Mouse (Mus musculus) heart, embryonic 13.5 days (tissue): ENCODE data around the gene Vmn1r10. TPM values are rescaled to one million over a fixed set of nuclear protein-coding genes. Genes with fewer than 3 reads are reported as not detected.

ENCODE experiments used
- ATAC-seq: fragments of 200-750 bp; cut with Nextera tagmentation; 2 replicates; pipeline ENCODE4 v1.8.0; 2017; ENCODE audit warnings: moderate TSS enrichment; ENCODE audit not compliant: insufficient number of reproducible peaks, low FRiP score, low TSS enrichment; ENCODE audit errors: extremely low read depth
- H3K27ac ChIP-seq: fragments of 300-500 bp; sonication (generic); replicated peaks from 2 replicates; pipeline ENCODE4 v1.5.1; 2015; ENCODE audit warnings: moderate library complexity, mild to moderate bottlenecking, inconsistent platforms
- H3K27me3 ChIP-seq: fragments of 300-500 bp; sonication (generic); replicated peaks from 2 replicates; pipeline ENCODE4 v1.6.1; 2015; ENCODE audit warnings: mild to moderate bottlenecking, inconsistent platforms
- H3K36me3 ChIP-seq: fragments of 300-500 bp; sonication (generic); 2 replicates; pipeline ENCODE4 v1.6.1; 2015; ENCODE audit warnings: mild to moderate bottlenecking, inconsistent platforms
- H3K4me1 ChIP-seq: fragments of 300-500 bp; sonication (generic); 2 replicates; pipeline ENCODE4 v1.6.1; 2015; ENCODE audit warnings: inconsistent platforms
- H3K4me2 ChIP-seq: fragments of 300-500 bp; sonication (generic); 2 replicates; pipeline ENCODE4 v1.6.1; 2015; ENCODE audit warnings: inconsistent platforms, mild to moderate bottlenecking, moderate library complexity
- H3K4me3 ChIP-seq: fragments of 300-500 bp; sonication (generic); 2 replicates; pipeline ENCODE4 v1.5.1; 2015; ENCODE audit warnings: moderate library complexity, mild to moderate bottlenecking, inconsistent platforms
- H3K9ac ChIP-seq: fragments of 300-500 bp; sonication (generic); 2 replicates; pipeline ENCODE4 v1.6.1; 2015; ENCODE audit warnings: inconsistent platforms, mild to moderate bottlenecking, moderate library complexity
- H3K9me3 ChIP-seq: fragments of 300-500 bp; sonication (generic); 2 replicates; pipeline ENCODE4 v1.6.1; 2016; ENCODE audit warnings: inconsistent platforms
- WGBS: fragments of 180-500 bp; shearing (Covaris S2); methylation state at CpG from one replicate; pipeline ENCODE4 v1.1.7; 2015; ENCODE audit warnings: mixed read lengths; 5-methylcytosine and 5-hydroxymethylcytosine counted together
- polyA plus RNA-seq: library from polyadenylated mRNA; unstranded; fragments of >200 nt; fragmentation: Nextera tagmentation; extraction: Ambion mirVana; gene quantifications from 2 replicates; pipeline ENCODE4 v1.2.1, GENCODE M21; 2015

Vmn1r10 gene
- not detected in 2 replicates for polyA plus RNA-seq

- WGBS, result 67% methylated on average over 3 of the region's 3 CpGs
Measured at GRCm38 (mm10) chr6:57109154-57109553, at the start of gene Vmn1r10. Gene Vmn1r10, plus strand, starts transcription at chr6:57109454.

GRCm38 (mm10) chr6:57063730-57064129 is 45.5 kb upstream of the Vmn1r10 start:
- H3K9ac ChIP-seq, result no peak overlapping the region
- no peaks in the 10 kb centered on the region for H3K4me1 ChIP-seq
- H3K9me3 ChIP-seq, result no peaks in the 10 kb centered on the region
- no peaks in the 10 kb centered on the region for H3K36me3 ChIP-seq
- H3K4me2 ChIP-seq, result no peak overlapping the region
- H3K27me3 ChIP-seq, result no peaks in the 10 kb centered on the region
- no peak overlapping the region for H3K27ac ChIP-seq
- ATAC-seq, result no peak
- no peak overlapping the region for H3K4me3 ChIP-seq

More at GRCm38 (mm10) chr6:57109154-57109553, at the start of gene Vmn1r10:
- Histone ChIP-seq H3K4me1 (no peaks in the 10 kb centered on the region), H3K36me3 (no peaks in the 10 kb centered on the region), H3K27me3 (no peaks in the 10 kb centered on the region), H3K4me2 (no peak within 1 kb of the TSS), H3K9ac (no peak within 1 kb of the TSS), H3K27ac (no peak within 1 kb of the TSS), H3K4me3 (no peak within 1 kb of the TSS), H3K9me3 (no peaks in the 10 kb centered on the region)
- no peak for ATAC-seq

GRCm38 (mm10) chr6:57066487-57066886 is 42.8 kb upstream of the Vmn1r10 start, which contains the start of gene Vmn1r9:
Gene Vmn1r9, plus strand, starts transcription at chr6:57066787.
- Histone ChIP-seq H3K36me3 (no peaks in the 10 kb centered on the region), H3K9ac (no peak within 1 kb of the TSS), H3K27ac (no peak within 1 kb of the TSS), H3K4me2 (no peak within 1 kb of the TSS), H3K4me3 (no peak within 1 kb of the TSS), H3K9me3 (no peaks in the 10 kb centered on the region), H3K4me1 (no peaks in the 10 kb centered on the region), H3K27me3 (no peaks in the 10 kb centered on the region)
- no peak for ATAC-seq
- 67% methylated on average over 2 of the region's 2 CpGs for WGBS

GRCm38 (mm10) chr6:57106358-57106757 is 2.9 kb upstream of the Vmn1r10 start:
- WGBS, result 61% methylated on average over 1 of the region's 1 CpGs
- H3K36me3 ChIP-seq, result no peaks in the 10 kb centered on the region
- H3K4me3 ChIP-seq, result no peak overlapping the region
- no peaks in the 10 kb centered on the region for H3K9me3 ChIP-seq
- no peak overlapping the region for H3K27ac ChIP-seq
- no peak overlapping the region for H3K9ac ChIP-seq
- no peak for ATAC-seq
- no peaks in the 10 kb centered on the region for H3K27me3 ChIP-seq
- H3K4me2 ChIP-seq, result no peak overlapping the region
- no peaks in the 10 kb centered on the region for H3K4me1 ChIP-seq

- H3K9me3 ChIP-seq, result no peaks in the 10 kb centered on the region
- no peak within 1 kb of the TSS for H3K4me2 ChIP-seq
- no peak within 1 kb of the TSS for H3K9ac ChIP-seq
- no peaks in the 10 kb centered on the region for H3K4me1 ChIP-seq
- 36% methylated on average over 1 of the region's 1 CpGs for WGBS
- no peaks in the 10 kb centered on the region for H3K36me3 ChIP-seq
- ATAC-seq, result no peak
- no peak within 1 kb of the TSS for H3K4me3 ChIP-seq
- no peak within 1 kb of the TSS for H3K27ac ChIP-seq
- H3K27me3 ChIP-seq, result no peaks in the 10 kb centered on the region
Measured at GRCm38 (mm10) chr6:57133155-57133554, 23.9 kb downstream of the Vmn1r10 start, which contains the start of gene Vmn1r11. Gene Vmn1r11, plus strand, starts transcription at chr6:57133455.

GRCm38 (mm10) chr6:57156619-57157018 is 47.4 kb downstream of the Vmn1r10 start, which contains the start of gene Vmn1r12:
Gene Vmn1r12, plus strand, starts transcription at chr6:57156919.
- H3K27ac ChIP-seq, result no peak within 1 kb of the TSS

More at GRCm38 (mm10) chr6:57156619-57157018, 47.4 kb downstream of the Vmn1r10 start, which contains the start of gene Vmn1r12:
- Histone ChIP-seq H3K4me1 (no peaks in the 10 kb centered on the region), H3K27me3 (no peaks in the 10 kb centered on the region), H3K4me2 (no peak within 1 kb of the TSS), H3K36me3 (no peaks in the 10 kb centered on the region), H3K9me3 (no peaks in the 10 kb centered on the region), H3K9ac (no peak within 1 kb of the TSS), H3K4me3 (no peak within 1 kb of the TSS)
- WGBS, result 63% methylated on average over 2 of the region's 2 CpGs
- ATAC-seq, result no peak

Other genes starting within 250 kb of the Vmn1r10 start
- gene Nt5c3, start 185.5 kb upstream of the Vmn1r10 start, polyA plus RNA-seq, result 65.9 and 68.6 TPM in 2 replicates
- gene Vmn1r4, start 185.4 kb upstream of the Vmn1r10 start, polyA plus RNA-seq, result 0.06 and 0.09 TPM in 2 replicates
- not detected in 2 replicates for gene Vmn1r5, start 139.2 kb upstream of the Vmn1r10 start, polyA plus RNA-seq
- gene Vmn1r6, start 112.2 kb upstream of the Vmn1r10 start, polyA plus RNA-seq, result not detected in 2 replicates
- gene Vmn1r7, start 84.1 kb upstream of the Vmn1r10 start, polyA plus RNA-seq, result not detected in 2 replicates
- gene Vmn1r8, start 77.2 kb upstream of the Vmn1r10 start, polyA plus RNA-seq, result not detected in 2 replicates
- not detected in 2 replicates for gene Vmn1r9, start 42.7 kb upstream of the Vmn1r10 start, polyA plus RNA-seq
- not detected in 2 replicates for gene Vmn1r11, start 24.0 kb downstream of the Vmn1r10 start, polyA plus RNA-seq
- not detected in 2 replicates for gene Vmn1r12, start 47.5 kb downstream of the Vmn1r10 start, polyA plus RNA-seq
- not detected in 2 replicates for gene Vmn1r13, start 93.8 kb downstream of the Vmn1r10 start, polyA plus RNA-seq
- not detected in 2 replicates for gene Vmn1r14, start 122.2 kb downstream of the Vmn1r10 start, polyA plus RNA-seq
- gene Vmn1r15, start 148.5 kb downstream of the Vmn1r10 start, polyA plus RNA-seq, result 0.07 TPM in 1 of 2 replicates, not detected in the other
- gene Vmn1r16, start 220.0 kb downstream of the Vmn1r10 start, polyA plus RNA-seq, result not detected in 2 replicates